Mouse (Mus musculus): ENCODE results near the gene Slc28a1. TPM values are rescaled to one million over a fixed set of nuclear protein-coding genes. Genes with fewer than 3 reads are reported as not detected.
A peak's percentile ranks its signal among the peaks of the same experiment; 100 is the strongest.

Slc28a1 gene
- total RNA-seq (2015) (not detected in 2 replicates), total RNA-seq (2017) (not detected in 2 replicates)

DNA sequence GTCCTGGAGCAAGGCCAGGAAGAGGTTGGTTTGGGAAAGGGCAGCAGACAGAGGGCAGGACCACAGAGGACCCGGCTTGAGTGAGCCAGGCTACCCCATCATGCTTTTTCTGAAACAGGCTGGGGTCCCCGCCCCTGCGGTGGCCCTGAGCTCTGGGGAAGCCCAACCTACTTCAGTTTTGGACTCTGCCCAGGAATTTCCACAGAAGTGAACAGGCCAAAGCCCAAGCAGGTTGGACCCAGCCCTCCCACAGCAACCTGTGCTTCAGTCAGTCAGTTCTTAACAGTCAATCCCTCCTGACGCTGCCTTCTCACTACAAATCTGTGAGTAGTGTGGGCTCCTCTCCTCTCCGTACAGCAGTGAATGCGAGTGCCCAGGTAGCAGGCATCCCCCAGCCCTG lies at the start of gene Slc28a1:
Slc28a1 (plus strand) TSS at position 245 of the 400 bp plus-strand sequence.
- ATAC-seq (replicated peaks; ENCODE audit: poor library complexity) = no peak

DNA sequence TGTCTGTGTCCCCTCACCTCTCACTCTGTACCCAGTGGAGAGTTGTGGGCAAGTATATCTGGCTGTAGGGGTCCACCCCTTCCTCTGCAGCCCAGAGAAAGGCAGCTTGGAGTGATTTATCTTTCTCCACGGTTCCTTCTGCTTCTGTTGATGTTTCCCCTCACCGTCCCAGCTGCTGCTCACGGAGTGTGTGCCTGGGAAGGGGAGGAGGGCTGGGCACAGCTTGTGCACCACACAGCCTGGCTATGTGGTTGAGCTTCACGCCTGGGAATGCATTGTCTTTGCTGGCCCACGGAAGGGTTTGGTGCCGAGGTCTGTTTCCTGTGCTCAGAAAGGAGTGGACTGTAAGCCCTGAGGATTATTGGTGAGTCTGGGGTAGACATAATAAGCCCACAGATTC lies 47.9 kb upstream of the Slc28a1 start:
- peak; percentile 76 for ATAC-seq (replicated peaks; ENCODE audit: poor library complexity)

DNA sequence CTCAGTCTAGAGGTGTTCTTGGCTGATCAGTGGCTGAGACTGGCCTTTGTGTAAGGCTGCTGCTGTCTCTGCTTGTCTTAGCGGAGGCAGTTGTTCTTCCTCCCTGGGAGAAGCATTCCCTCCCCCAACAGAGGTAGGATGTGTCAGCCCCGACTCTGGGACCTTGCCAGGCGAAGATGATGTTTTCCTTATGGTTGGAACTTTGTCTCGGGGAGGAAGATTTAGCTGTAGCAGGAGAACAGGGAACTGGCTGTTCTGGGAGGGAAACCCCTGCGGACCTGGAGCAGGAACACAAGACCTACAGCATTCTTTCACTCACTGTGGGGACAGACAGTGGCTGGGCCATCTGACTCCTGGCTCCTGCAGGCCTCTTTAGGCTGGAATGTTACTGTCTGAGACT lies 42.1 kb upstream of the Slc28a1 start:
- ATAC-seq (replicated peaks; ENCODE audit: poor library complexity) = no peak

DNA sequence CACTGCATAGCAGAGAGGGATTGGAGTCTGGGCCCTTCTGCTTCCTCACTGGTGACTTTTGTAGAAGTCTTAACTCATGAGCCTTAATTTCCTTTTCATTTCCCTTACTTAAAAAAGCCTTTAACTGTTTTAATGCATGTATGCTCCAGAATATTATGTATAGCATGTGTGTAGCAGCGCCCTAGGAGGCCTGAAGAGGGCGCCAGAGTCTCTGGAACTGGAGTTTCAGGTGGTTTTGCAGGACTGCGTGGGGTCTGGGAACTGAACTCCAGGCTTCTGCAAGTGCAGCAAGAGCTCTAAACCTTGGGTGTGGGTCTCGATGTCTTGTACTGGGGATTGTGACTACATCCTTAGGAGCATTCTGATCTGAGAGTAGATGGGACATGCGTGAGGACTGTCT lies 41.3 kb upstream of the Slc28a1 start:
- ATAC-seq (replicated peaks; ENCODE audit: poor library complexity) = no peak

DNA sequence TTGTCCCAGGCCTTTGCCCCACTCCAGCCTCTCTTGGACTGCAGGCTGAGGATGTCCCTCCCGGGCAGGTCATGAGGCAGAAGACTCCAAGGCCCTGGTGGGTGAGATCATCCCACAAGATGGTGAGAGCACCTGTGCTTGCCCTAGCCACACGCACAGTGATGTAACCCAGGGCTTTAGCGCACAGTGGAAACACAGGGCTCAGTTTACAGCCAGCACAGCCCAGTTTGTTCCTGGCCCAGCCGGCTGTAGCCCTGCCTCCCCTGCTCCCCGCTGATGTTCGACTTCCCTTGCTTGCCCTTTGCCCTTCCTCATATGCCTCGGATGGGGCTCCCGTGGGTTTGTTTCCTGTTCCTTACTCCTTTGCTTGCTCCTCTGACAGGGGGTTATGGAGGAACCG lies 40.1 kb upstream of the Slc28a1 start:
- ATAC-seq (replicated peaks; ENCODE audit: poor library complexity) = peak; percentile 73

DNA sequence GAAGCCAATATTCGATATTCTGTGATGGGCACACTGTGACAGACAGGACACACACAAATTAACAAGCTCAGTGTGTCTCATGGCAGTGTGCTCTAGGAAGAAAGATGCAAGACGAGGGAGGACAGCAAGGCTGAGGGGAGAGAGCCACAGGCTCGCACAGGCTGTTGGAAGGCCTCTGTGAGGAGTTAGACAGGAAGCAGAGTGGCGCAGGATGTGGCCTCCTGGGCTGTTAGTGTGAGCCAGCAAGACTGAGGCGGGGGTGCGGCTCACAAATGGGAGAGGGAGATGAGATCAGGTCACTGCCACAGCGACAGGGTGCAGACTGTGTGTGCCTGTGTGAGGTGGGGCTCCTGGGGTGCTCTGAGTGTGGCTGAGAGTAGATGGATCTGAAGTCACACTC lies 39.3 kb upstream of the Slc28a1 start:
- peak; percentile 63 for ATAC-seq (replicated peaks; ENCODE audit: poor library complexity)

DNA sequence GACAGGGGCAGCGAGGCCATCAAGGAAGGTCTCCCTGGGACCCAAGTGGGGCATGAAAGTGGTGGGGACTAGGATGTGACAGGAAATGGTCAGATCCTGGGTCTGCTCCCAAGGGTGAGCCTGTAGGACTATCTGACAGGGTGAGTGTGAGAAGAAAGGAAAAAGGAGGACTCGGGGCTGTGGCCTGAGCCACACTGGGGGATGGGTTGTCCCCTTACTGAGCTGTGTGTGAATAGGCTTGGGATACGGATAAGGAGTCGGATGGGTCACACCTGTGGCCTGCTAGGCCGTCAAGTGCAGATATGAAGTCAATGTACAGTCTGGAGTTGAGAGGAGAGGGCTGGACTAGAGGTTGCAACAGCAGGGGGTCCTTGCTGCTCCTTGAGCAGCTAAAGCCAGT lies 38.9 kb upstream of the Slc28a1 start:
- ATAC-seq (replicated peaks; ENCODE audit: poor library complexity) = no peak

DNA sequence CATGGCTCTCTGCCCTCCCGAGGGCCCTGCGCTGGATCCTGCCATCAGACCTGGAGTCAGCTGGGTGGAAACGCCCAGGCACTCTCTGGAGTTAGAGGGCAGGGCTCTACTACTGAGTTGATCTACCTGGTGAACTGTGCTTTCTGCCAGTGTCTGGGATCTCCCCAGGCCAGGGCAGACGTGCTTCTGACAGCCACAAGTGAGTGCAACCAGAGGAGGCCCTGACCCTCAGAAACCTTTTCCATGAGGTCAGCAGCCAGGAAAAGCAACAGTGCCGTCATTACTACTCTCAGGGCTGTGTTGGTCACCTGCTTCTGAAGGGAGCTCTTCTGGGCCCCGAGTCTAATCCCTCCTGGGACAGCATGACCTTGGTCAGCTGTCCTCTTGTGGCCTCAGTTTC lies 37.6 kb upstream of the Slc28a1 start:
- ATAC-seq (replicated peaks; ENCODE audit: poor library complexity) = no peak

DNA sequence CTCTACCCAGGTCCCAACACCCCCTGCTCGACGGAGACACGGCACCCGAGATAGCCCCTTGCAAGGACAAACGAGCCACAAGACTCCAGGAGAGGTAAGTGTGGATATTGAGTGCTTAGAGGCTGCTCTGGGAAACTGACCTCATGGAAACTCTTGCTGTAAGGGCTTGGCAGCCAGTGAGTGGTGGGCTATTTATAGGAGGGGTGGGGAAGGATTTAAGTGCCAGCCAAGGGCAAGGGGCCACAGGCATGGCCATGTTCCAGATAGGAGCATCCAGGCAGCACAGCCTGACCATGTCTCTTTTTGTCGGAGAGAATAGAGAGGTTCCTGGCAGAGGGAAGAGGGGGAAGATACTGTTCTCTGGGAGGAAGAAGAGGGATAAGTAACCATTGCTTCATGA lies 35.9 kb upstream of the Slc28a1 start:
- no peak for ATAC-seq (replicated peaks; ENCODE audit: poor library complexity)

DNA sequence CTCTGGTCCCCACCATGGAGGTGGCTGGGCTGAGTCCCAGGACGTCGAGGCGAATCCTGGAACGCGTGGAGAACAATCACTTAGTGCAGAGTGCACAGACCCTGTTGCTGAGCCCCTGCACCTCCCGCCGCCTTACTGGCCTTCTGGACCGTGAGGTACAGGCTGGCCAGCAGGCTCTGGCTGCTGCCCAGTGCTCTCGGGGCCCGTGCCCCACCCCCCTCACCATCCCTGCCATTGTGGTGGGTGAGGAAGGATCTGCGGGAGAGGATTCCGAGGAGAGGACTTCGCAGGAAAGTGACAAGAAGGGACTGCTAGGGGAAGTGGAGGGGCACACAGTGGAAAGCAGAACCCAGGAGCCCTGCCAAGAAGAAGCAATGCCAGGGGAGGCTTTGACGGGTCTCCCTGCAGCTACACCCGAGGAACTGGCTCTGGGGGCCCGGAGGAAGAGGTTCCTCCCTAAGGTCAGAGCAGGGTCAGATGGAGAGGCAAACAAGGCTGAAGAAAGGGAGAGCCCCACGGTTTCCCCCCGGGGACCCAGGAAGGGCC lies 21.1 kb upstream of the Slc28a1 start:
- peak; percentile 31; the same call in 1 of the 2 replicates for ATAC-seq (replicated peaks; ENCODE audit: poor library complexity)

DNA sequence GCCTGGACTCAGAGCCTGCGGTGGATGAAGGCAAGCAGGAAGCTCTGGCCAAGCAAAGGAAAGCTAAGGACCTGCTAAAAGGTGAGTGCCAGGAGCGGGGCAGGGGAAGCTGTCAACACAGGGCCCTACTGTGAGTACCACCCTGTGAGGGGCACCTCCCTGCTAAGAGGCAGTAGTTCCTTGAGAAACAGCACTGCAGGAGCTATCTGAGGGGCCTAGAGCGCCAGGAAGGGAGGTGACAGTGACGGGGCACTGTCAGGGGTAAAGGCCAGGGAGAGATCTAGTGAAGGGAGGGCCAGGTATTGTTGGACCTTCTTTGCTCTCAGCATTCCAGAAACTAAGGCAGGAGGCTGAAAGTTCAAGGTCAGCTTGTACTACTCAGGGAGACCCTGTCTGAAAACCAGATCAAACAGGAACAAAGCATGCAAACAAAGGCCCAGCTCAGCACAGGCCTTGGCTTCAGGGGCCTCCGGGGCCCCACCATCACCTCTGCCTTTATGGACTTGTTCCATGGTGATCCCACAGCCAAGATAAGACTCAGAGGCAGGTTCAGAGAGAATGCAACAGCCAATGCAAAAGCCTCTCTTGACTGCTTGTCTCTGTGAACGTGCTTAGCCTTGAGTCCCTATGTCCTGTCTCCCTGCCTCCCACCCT lies 20.4 kb upstream of the Slc28a1 start:
- ATAC-seq (replicated peaks; ENCODE audit: poor library complexity) = no peak

DNA sequence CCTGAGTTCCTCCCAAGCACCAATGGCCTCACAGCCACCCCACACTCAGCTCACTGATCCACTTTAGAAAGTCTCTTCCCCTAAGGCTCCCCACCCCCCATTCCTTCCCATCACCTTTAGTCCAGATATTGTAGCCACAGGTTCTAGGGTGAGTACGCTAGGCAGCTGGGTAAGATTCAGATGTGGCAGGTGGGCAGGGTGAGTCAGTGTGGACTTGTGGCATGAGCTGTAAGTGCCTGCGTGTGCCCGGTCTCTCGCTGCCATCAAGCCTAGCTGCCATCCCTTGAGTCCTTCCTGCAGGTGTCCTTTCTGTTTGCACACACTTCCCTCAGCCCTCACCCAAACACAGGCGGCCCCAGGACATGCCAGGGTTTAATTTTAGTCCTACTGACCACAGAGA lies 14.3 kb upstream of the Slc28a1 start:
- no peak for ATAC-seq (replicated peaks; ENCODE audit: poor library complexity)

DNA sequence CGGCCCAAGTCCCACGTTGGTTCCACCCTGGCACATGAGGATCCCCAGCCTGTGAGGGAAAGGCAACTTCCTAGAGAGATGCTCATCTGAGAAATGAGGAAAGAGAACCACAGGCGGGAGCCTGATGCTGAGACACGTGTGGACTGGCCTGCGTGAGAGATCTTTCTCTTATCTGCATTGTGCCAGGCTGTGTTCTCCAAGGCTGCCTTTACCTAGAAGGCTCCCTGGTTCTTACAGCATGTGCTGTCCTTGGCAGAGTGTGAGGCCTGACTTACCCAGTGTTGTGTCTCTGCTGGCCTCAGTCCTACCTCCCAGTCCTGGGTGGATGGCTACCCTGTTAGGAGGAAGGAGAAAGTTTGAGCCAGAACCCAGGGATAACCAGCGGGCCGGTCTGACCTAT lies 11.7 kb upstream of the Slc28a1 start:
- peak; percentile 46 for ATAC-seq (replicated peaks; ENCODE audit: poor library complexity)

DNA sequence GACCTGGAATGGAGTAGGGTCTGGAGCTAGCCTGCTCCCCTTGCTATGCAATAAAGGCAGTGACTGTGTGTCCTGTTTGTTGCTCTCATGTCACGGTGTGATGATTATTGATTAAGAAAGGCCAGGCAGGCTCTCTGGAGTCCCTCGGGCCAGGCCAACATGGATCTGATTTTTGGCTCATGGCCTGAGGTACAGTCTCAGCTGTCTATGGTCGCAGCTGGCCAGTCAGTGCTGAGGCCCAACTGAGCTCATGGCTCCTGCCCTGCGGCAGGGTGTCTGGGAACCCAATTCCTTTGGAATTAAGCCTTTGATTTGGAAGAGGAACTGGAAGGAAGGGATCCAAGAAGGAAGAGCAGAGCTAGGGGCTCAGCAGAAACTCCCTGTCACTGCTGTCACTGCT lies 9.1 kb upstream of the Slc28a1 start:
- no peak for ATAC-seq (replicated peaks; ENCODE audit: poor library complexity)

DNA sequence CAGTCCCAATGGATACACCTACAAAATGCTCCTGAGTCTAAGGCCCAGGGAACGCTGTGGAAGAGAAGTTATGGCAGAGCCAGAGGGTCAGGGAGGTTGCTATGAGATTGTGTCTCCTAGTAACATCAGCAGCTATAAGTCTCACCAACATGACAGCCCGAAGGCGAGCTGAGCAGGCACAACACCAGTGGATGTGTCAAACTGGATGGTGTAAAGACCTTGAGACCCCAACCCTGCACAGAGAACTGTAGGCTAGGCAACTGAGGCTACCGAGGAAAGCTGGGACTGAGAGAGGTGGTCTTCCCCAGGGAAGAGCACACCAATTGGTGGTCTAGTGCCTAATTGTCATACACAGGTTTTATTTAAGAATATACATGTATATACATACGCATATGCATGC lies 6.4 kb upstream of the Slc28a1 start:
- ATAC-seq (replicated peaks; ENCODE audit: poor library complexity) = no peak

DNA sequence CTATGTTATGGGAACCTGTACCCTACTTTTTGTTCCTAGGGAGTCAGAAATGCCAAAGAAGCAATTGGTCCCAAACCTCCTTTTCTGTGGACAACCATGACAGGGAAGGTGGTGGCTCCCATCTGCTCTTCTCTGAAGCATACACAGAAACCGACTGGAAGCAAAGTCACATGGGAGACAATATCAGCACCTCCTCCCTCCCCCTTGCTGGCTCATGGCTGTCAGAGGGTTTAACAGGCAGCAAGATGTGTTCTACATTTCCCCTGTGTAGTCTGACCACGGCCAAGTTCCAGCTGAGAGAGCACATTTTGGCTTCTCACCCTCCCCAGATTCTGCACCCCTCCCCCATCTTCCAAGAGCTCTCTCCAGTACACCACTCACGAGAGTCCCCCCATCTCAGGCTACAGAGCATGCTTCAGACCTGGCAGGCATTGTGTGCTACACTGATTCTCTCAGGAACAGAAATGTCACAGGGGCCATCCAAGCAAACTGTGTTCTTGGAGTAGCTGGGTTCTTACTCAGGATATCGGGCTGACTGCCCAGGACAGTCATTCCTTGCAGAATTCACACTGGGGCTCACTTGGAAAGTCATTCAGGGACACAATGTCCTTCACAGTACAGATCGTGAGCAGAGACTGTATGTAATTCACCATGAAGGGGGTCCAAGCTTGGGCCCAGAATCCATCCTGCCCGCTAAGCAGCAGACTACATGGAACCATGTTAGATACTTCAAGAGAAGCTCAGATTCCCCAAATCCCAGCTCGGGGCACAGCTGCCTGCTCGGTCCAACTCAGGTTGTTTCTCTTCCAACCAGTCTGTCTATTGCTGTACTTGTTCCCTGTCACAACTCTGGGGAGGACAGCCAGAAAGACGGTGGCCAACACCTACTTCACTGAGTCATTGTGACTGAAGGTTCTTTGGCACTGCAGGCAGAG lies 4.6 kb upstream of the Slc28a1 start:
- no peak for ATAC-seq (replicated peaks; ENCODE audit: poor library complexity)

DNA sequence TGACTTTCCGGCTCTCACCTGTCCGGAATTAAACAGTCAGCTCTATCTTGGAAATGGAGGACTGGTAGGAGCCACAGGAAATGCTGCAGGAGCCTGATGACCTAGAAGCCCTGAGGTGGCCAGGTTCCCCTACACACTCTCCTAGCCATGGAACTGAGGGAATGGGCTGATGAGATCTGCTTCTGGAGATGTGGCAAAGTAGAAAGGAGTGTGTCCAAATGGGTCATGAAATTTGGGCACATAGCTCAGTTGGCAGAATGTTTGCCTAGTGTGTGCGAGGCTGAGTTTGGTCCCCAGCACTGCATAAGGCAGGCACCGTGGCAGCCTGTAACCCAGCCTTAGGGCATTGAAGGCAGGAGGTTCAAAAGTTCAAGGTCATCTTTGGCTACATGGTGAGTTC lies 3.8 kb upstream of the Slc28a1 start:
- no peak for ATAC-seq (replicated peaks; ENCODE audit: poor library complexity)

DNA sequence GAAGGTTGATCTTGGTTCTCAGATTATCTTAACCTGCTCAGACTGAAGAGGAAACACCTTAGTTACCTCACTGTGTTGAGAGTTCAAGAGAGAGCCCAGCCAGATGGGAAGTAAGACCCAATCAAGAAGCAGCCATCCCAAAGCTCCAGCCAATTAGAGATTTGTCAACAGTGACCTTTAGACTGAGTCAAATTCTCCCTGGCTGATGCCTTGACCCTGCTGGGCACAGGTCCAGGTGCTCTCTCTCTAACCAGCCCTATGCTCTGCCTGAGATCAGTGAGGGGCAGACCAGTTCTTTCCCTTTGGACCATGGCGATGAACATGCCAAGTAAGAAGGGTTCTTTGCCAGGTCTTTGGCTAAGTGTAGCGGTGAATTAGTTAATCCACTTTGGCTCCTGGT lies 2.9 kb upstream of the Slc28a1 start:
- ATAC-seq (replicated peaks; ENCODE audit: poor library complexity) = no peak

DNA sequence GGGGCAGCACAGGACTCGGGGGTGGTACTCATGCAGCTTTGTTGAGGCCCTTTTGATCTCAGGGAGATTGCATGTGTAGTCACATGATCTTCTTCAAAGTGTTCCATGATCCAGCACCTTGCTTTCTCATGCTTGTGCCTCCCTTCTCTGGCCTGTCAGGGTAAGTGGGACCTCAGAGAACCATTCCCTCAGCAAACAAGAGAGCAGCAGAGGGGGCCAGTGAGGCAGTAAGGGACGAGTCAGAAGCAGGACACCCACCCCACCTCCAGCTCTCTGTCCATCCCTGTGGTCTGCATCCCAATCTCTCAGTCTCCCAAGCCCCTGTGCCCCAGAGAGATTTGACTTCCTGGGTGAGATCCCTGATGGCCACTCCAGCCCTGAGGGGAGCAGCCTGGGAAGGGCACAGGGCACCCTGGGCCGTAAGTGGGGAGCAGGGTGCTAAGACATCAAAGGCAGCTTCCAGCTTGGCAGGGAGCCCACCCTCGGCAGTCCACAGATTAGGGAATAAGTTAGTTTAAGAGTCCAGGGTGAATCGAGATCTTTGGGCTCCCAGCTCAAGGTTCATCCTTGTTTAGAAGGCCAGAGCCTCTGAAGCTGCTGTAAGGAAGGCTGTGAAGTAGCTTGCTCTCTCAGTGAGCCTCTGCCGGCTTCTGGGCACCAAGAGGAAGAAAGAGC lies 1.8 kb upstream of the Slc28a1 start:
- no peak for ATAC-seq (replicated peaks; ENCODE audit: poor library complexity)

DNA sequence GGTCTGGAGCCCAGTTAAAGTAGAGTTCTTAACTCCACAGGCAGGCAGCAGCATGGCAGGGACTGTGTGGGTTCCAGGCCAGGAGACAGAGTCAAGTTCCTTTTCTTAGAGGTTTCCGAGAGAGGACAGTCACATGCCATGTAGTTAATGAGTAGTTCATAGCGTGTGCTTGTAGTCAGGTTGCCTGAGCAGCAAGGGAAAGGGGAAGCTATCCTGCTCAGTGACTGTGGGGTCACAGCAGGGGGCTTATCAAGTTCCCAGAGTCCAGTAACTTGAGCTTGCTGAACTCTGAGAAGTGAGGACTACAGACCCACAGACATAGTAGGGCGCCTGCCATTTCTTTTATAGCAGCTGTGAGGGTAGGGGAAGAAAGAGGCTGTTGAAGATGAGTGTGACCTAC lies 6.5 kb downstream of the Slc28a1 start:
- peak; percentile 65 for ATAC-seq (replicated peaks; ENCODE audit: poor library complexity)

DNA sequence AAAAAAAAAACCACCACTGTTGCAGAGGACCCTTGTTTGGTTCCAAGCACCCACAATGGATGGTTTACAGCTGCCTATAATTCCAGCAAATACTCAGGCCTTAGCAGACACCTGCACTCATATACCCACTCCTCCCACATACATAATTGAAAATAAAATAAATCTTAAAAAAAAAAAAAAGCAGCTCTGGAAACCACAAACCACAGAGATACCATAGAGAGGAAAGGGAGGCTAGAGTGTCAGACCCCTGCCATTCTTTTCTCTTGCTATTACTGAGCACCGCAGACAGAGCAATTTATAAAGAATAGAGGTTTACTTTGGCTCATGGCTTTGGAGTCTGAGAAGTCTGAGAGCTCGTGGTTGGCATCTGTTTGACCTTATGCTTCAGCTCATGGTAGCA lies 8.2 kb downstream of the Slc28a1 start:
- no peak for ATAC-seq (replicated peaks; ENCODE audit: poor library complexity)
